Mouse (Mus musculus) monocyte, adult 5-6 weeks (primary cell): ENCODE measurements around the gene Ppp1r12a. TPM values are rescaled to one million over a fixed set of nuclear protein-coding genes. Genes with fewer than 3 reads are reported as not detected.

ENCODE experiments used
- ATAC-seq: fragments of 153-309, 156-312 bp; replicated peaks from 2 replicates; pipeline ENCODE4 v1.8.0; 2017; ENCODE audit warnings: mild to moderate bottlenecking; ENCODE audit not compliant: low TSS enrichment, insufficient number of reproducible peaks, severe bottlenecking, poor library complexity, low FRiP score
- total RNA-seq: library from RNA; stranded (forward); fragments of 200-1000, 200-491, 200-594 nt; gene quantifications from 3 replicates; pipeline ENCODE4 v1.2.3, GENCODE M21; 2017

Ppp1r12a gene
- total RNA-seq, 1 experiment from 2014 or later = 397 TPM

- no peak for ATAC-seq
These were observed 148.2 kb downstream of the Ppp1r12a start for GRCm38 (mm10) chr10:108310195-108310594.

GRCm38 (mm10) chr10:108311396-108311795, 149.4 kb downstream of the Ppp1r12a start:
- no peak for ATAC-seq

GRCm38 (mm10) chr10:108313845-108314244, 151.9 kb downstream of the Ppp1r12a start:
- no peak for ATAC-seq

- ATAC-seq = no peak
These were observed 152.4 kb downstream of the Ppp1r12a start for GRCm38 (mm10) chr10:108314396-108314795.

- no peak for ATAC-seq
These were observed 153.2 kb downstream of the Ppp1r12a start for GRCm38 (mm10) chr10:108315236-108315635.

- ATAC-seq = no peak
These were observed 166.4 kb downstream of the Ppp1r12a start for GRCm38 (mm10) chr10:108328356-108328755.

GRCm38 (mm10) chr10:108328983-108329382, 167.0 kb downstream of the Ppp1r12a start:
- ATAC-seq = no peak

- ATAC-seq = no peak
These were observed 167.8 kb downstream of the Ppp1r12a start for GRCm38 (mm10) chr10:108329771-108330170.

- ATAC-seq = no peak
These were observed 169.0 kb downstream of the Ppp1r12a start for GRCm38 (mm10) chr10:108330964-108331363.

- no peak for ATAC-seq
These were observed 170.0 kb downstream of the Ppp1r12a start, which contains the start of gene Pawr for GRCm38 (mm10) chr10:108331784-108332561. Pawr (plus strand) TSS chr10:108332121.

GRCm38 (mm10) chr10:108332571-108333541, 170.9 kb downstream of the Ppp1r12a start:
- no peak for ATAC-seq

GRCm38 (mm10) chr10:108333642-108334041, 171.6 kb downstream of the Ppp1r12a start:
- no peak for ATAC-seq

Other genes starting within 250 kb of the Ppp1r12a start
- 0.21 to 0.97 TPM (median 0.29 TPM) in 3 replicates for gene Pawr, start 169.9 kb downstream of the Ppp1r12a start, total RNA-seq